Mouse (Mus musculus) right cerebral cortex, adult 2 months (tissue): ENCODE measurements at regions not wholly inside any gene's neighbourhood (a gene's known extent, or its start where the extent isn't known, plus 50 kb on each side); places are given as distances from the start of the nearest gene placed in this dataset.

Experiments
- DNase-seq, 2 experiments: peaks; one replicate each; pipeline ENCODE4 v3.0.0; 2021 to 2022; ENCODE audit warnings: low spot score in 2 of 2

- no peak for DNase-seq
These were observed 1130.7 kb upstream of the Gulo start for GRCm38 (mm10) chr14:67139674-67140073.

- DNase-seq: no peak
These were observed 1130.1 kb upstream of the Gulo start for GRCm38 (mm10) chr14:67139152-67139551.

GRCm38 (mm10) chr14:67136141-67136498 lies 1127.1 kb upstream of the Gulo start:
- no peak for DNase-seq

- DNase-seq: no peak
These were observed 1126.5 kb upstream of the Gulo start for GRCm38 (mm10) chr14:67135221-67136140.

DNA sequence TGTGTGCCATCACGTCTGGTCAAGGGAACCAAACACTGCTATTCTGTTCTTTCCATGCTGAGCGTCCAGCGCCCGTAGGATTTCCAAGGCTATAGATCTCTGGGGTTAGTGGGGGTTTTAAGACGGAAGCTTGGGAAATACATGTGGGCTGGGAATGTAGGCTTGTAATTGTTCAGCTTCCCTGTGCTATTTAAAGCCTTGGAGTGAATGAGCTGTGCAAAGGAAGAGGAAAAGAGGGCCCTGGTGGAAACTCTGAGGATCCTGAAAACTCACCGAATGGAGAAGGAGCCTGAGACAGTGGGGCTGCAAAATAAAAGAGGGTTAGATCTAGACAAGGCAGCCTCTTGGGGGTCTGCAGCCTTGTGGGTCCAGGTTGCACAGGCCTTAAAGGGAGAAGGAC lies 1124.2 kb upstream of the Gulo start:
- no peak for DNase-seq

GRCm38 (mm10) chr14:67127118-67127517 lies 1118.1 kb upstream of the Gulo start:
- DNase-seq: no peak

DNA sequence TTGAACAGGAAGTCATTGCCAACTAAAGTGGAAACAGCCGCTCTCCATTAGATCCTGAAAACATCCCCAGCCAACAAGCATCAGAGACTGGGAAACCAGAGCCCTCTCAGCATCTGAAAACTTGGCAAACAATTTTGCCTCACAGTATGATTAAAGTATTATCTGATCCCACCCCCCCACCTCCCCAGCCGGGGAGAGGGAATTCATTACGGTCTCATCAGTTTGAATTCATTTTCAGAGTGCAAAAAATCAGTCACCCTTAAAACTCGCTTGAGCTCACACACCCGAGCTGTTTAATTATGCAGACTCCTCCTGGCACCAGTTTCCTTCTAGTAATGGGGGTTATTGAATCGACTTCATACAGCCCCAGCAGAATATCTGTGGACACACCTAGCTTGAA lies 1117.2 kb upstream of the Gulo start:
- no peak for DNase-seq

- DNase-seq: peak; percentile 81 to 83
These were observed 1114.3 kb upstream of the Gulo start for GRCm38 (mm10) chr14:67123300-67123699.
